Mouse (Mus musculus): ENCODE measurements around the gene Stard7. TPM values are rescaled to one million over a fixed set of nuclear protein-coding genes. Genes with fewer than 3 reads are reported as not detected.
A peak's percentile ranks its signal among the peaks of the same experiment; 100 is the strongest.

Stard7 gene
- total and polyA plus RNA-seq, 2 experiments from 2014 or later = 123 to 228 TPM

DNA sequence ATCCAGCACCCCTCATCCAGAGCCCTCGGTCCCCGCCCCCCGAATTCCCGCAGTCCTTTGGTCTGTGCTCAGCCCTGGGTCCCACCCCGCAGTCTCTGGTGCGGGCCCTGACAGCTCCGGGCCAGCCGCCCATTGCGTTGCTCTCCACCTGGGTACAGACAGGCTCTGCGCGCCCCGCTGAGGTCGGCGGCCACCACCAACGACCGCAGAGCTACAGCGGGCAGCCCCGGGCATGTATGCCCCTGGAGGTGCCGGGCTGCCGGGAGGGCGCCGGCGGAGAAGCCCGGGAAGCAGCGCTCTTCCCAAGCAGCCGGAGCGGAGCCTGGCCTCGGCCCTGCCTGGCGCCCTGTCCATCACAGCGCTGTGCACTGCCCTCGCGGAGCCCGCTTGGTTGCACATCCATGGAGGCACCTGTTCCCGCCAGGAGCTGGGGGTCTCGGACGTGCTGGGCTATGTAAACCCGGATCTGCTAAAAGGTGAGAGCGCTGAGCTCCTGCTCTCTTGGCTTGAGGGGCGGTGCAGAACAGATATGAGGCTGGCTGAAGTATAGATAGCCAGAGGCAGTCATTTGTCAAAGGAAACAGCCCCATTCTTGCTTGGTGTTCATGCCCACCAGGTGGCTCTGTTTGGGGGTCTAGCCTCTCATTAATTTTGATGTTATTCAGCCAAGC, 21.5 kb upstream of the Stard7 start:
- DNase-seq (ENCODE audit: low spot score) = no peak
- Histone ChIP-seq H3K27ac (ENCODE audit: low read depth) (peak overlapping the region; percentile 84), H3K4me3 (ENCODE audit: low read depth, low read length) (peak overlapping the region; percentile 96), H3K4me2 (ENCODE audit: low read depth, low read length) (peak overlapping the region; percentile 98), H3K9ac (replicated peaks; ENCODE audit: low read depth, low read length) (peak overlapping the region; percentile 93), H3K27me3 (ENCODE audit: control insufficient read depth, insufficient read depth, low read length) (no peaks in the 10 kb centered on the region), H3K9me3 (replicated peaks; ENCODE audit: control insufficient read depth, low read length) (no peaks in the 10 kb centered on the region), H3K4me1 (ENCODE audit: control insufficient read depth, insufficient read depth) (peaks cover 40% of the 10 kb centered on the region), H3K36me3 (replicated peaks; ENCODE audit: control insufficient read depth, insufficient read depth, low read length) (peaks cover 26% of the 10 kb centered on the region)
- WGBS = under 1% methylated on average over 39 of the region's 39 CpGs
- ATAC-seq (ENCODE audit: insufficient read depth, low read depth) = peak; percentile 18
- TF ChIP-seq EP300 (IDR thresholded peaks at IDR 0.05; ENCODE audit: low read depth) (no peak), CTCF (IDR thresholded peaks at IDR 0.05; ENCODE audit: low read depth) (peak; percentile 35; the same call in 1 of the 2 replicates)

- TF ChIP-seq CTCF (IDR thresholded peaks at IDR 0.05; ENCODE audit: low read depth) (no peak), EP300 (IDR thresholded peaks at IDR 0.05; ENCODE audit: low read depth) (no peak)
- H3K4me1 ChIP-seq (ENCODE audit: control insufficient read depth, insufficient read depth) = peaks cover 40% of the 10 kb centered on the region
- WGBS = 71% methylated on average over 9 of the region's 9 CpGs
- no peaks in the 10 kb centered on the region for H3K27me3 ChIP-seq (ENCODE audit: control insufficient read depth, insufficient read depth, low read length)
- no peak for ATAC-seq (ENCODE audit: insufficient read depth, low read depth)
- no peak overlapping the region for H3K9ac ChIP-seq (replicated peaks; ENCODE audit: low read depth, low read length)
- H3K4me3 ChIP-seq (ENCODE audit: low read depth, low read length) = no peak overlapping the region
- H3K36me3 ChIP-seq (replicated peaks; ENCODE audit: control insufficient read depth, insufficient read depth, low read length) = peaks cover 9% of the 10 kb centered on the region
- DNase-seq (ENCODE audit: low spot score) = no peak
- H3K9me3 ChIP-seq (replicated peaks; ENCODE audit: control insufficient read depth, low read length) = no peaks in the 10 kb centered on the region
- H3K27ac ChIP-seq (ENCODE audit: low read depth) = no peak overlapping the region
- H3K4me2 ChIP-seq (ENCODE audit: low read depth, low read length) = no peak overlapping the region
These were observed 19.6 kb upstream of the Stard7 start for GRCm38 (mm10) chr2:127250291-127251008.

GRCm38 (mm10) chr2:127251457-127251856, 18.6 kb upstream of the Stard7 start:
- Histone ChIP-seq H3K27ac (ENCODE audit: low read depth) (peak overlapping the region; percentile 70), H3K4me2 (ENCODE audit: low read depth, low read length) (no peak overlapping the region), H3K4me3 (ENCODE audit: low read depth, low read length) (no peak overlapping the region), H3K9me3 (replicated peaks; ENCODE audit: control insufficient read depth, low read length) (no peaks in the 10 kb centered on the region), H3K27me3 (ENCODE audit: control insufficient read depth, insufficient read depth, low read length) (no peaks in the 10 kb centered on the region), H3K36me3 (replicated peaks; ENCODE audit: control insufficient read depth, insufficient read depth, low read length) (peaks cover 8% of the 10 kb centered on the region; the same call in 1 of the 2 replicates), H3K9ac (replicated peaks; ENCODE audit: low read depth, low read length) (peak overlapping the region; percentile 17; the same call in 1 of the 2 replicates), H3K4me1 (ENCODE audit: control insufficient read depth, insufficient read depth) (peaks cover 40% of the 10 kb centered on the region)
- no peak for TF ChIP-seq CTCF (IDR thresholded peaks at IDR 0.05; ENCODE audit: low read depth)
- no peak for TF ChIP-seq EP300 (IDR thresholded peaks at IDR 0.05; ENCODE audit: low read depth)
- ATAC-seq (ENCODE audit: insufficient read depth, low read depth) = no peak
- DNase-seq (ENCODE audit: low spot score) = no peak
- 35% methylated on average over 3 of the region's 3 CpGs for WGBS

DNA sequence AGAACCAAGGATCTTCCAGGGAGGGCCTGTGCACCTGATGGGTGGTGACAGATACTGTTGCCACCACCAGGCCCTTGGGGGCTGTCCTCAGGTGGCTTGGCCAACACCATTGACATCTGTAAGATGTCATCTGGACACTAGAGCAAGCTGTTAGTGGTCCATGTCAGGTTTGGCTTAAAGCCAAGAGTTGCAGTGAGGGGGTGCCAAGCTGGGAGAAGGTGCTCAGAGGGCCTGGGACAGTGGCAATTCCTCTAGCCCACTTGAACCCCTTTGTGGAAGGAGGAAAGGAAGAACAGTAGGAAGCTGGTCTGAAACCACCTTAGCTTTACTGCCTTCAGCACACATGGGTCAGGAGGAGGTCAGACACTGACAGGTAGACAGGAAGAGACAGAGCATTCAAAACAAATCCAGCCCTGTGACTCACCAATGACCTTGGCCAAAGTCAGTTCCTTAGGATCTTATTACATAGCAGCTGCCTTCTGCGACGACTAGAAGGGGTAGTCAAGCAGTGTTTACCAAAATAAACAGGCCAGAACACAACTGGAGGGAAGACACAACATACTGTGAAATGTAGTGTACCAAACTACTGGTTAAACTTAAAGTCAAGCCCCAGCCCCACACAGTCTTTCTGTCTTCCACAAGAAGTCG, 18.0 kb upstream of the Stard7 start:
- Histone ChIP-seq H3K4me1 (ENCODE audit: control insufficient read depth, insufficient read depth) (peaks cover 35% of the 10 kb centered on the region), H3K4me2 (ENCODE audit: low read depth, low read length) (no peak overlapping the region), H3K4me3 (ENCODE audit: low read depth, low read length) (no peak overlapping the region), H3K9ac (replicated peaks; ENCODE audit: low read depth, low read length) (peak overlapping the region; percentile 17; the same call in 1 of the 2 replicates), H3K36me3 (replicated peaks; ENCODE audit: control insufficient read depth, insufficient read depth, low read length) (peaks cover 13% of the 10 kb centered on the region), H3K27ac (ENCODE audit: low read depth) (peak overlapping the region; percentile 70), H3K9me3 (replicated peaks; ENCODE audit: control insufficient read depth, low read length) (no peaks in the 10 kb centered on the region), H3K27me3 (ENCODE audit: control insufficient read depth, insufficient read depth, low read length) (no peaks in the 10 kb centered on the region)
- 37% methylated on average over 3 of the region's 3 CpGs for WGBS
- TF ChIP-seq CTCF (IDR thresholded peaks at IDR 0.05; ENCODE audit: low read depth) (no peak), EP300 (IDR thresholded peaks at IDR 0.05; ENCODE audit: low read depth) (no peak)
- no peak for DNase-seq (ENCODE audit: low spot score)
- ATAC-seq (ENCODE audit: insufficient read depth, low read depth) = no peak

GRCm38 (mm10) chr2:127252787-127253186, 17.2 kb upstream of the Stard7 start:
- Histone ChIP-seq H3K36me3 (replicated peaks; ENCODE audit: control insufficient read depth, insufficient read depth, low read length) (peaks cover 21% of the 10 kb centered on the region), H3K27me3 (ENCODE audit: control insufficient read depth, insufficient read depth, low read length) (no peaks in the 10 kb centered on the region), H3K4me3 (ENCODE audit: low read depth, low read length) (no peak overlapping the region), H3K27ac (ENCODE audit: low read depth) (peak overlapping the region; percentile 70; the same call in 1 of the 2 replicates), H3K9ac (replicated peaks; ENCODE audit: low read depth, low read length) (no peak overlapping the region), H3K9me3 (replicated peaks; ENCODE audit: control insufficient read depth, low read length) (no peaks in the 10 kb centered on the region), H3K4me1 (ENCODE audit: control insufficient read depth, insufficient read depth) (peaks cover 35% of the 10 kb centered on the region), H3K4me2 (ENCODE audit: low read depth, low read length) (no peak overlapping the region)
- no peak for DNase-seq (ENCODE audit: low spot score)
- 78% methylated on average over 5 of the region's 5 CpGs for WGBS
- TF ChIP-seq CTCF (IDR thresholded peaks at IDR 0.05; ENCODE audit: low read depth) = no peak
- no peak for TF ChIP-seq EP300 (IDR thresholded peaks at IDR 0.05; ENCODE audit: low read depth)
- no peak for ATAC-seq (ENCODE audit: insufficient read depth, low read depth)

All from heart, postnatal 0 days (tissue).